ENCODE assay signal across 11 mouse cellular contexts in genomic region chr8:71296188-71296621, GRCm38 (mm10). TPM values are rescaled to one million over a fixed set of nuclear protein-coding genes. Genes with fewer than 3 reads are reported as not detected.
DNase-seq lines count a peak whose midpoint lies in the region; ATAC-seq and TF ChIP-seq lines count a peak whose summit lies in the region.
"Had no signal": no experiment of that assay in that cellular context is flagged by ENCODE, and none has a peak within 500 bp of the region (broad histone marks: within the 10 kb centered on the region; RNA-seq: fewer than 3 reads in every experiment).

No protein-coding gene starts in this region.

- no peak for TF ChIP-seq EP300 in stomach, postnatal 0 days (optimal IDR thresholded peaks at IDR 0.05)

- peak overlapping the region; percentile 65 for H3K27ac ChIP-seq in liver, adult 2 months (replicated peaks; ENCODE audit: insufficient read depth, low read depth, low read length)
- H3K27ac ChIP-seq in brown adipose tissue, adult 24 weeks (replicated peaks; ENCODE audit: low read depth, low read length) = peak overlapping the region; percentile 69
- H3K27ac ChIP-seq in stomach, postnatal 0 days (replicated peaks) = peak overlapping the region; percentile 18; the same call in 1 of the 2 replicates
- no peak overlapping the region for H3K27ac ChIP-seq in midbrain, embryonic 16.5 days (ENCODE audit: low read length)
- H3K27ac ChIP-seq: embryonic facial prominence, embryonic 12.5 days; stomach, embryonic 15.5 days had no signal

- 85% methylated on average over 2 of the region's 2 CpGs for WGBS in liver, adult 2 months
- WGBS in stomach, postnatal 0 days = 75% methylated on average over 2 of the region's 2 CpGs
- 92% methylated on average over 2 of the region's 2 CpGs for WGBS in midbrain, embryonic 16.5 days

- H3K4me3 ChIP-seq in liver, adult 2 months (ENCODE audit: insufficient read depth, low read depth, low read length) = no peak overlapping the region
- no peak overlapping the region for H3K4me3 ChIP-seq in brown adipose tissue, adult 24 weeks (ENCODE audit: insufficient read depth, low read depth, low read length)
- H3K4me3 ChIP-seq in stomach, postnatal 0 days (ENCODE audit: low read depth, low read length) = no peak overlapping the region
- H3K4me3 ChIP-seq in midbrain, embryonic 16.5 days (ENCODE audit: low read depth, low read length) = no peak overlapping the region
- H3K4me3 ChIP-seq: embryonic facial prominence, embryonic 12.5 days; stomach, embryonic 15.5 days had no signal

- no peaks in the 10 kb centered on the region for H3K36me3 ChIP-seq in liver, adult 2 months (ENCODE audit: control insufficient read depth, insufficient read depth, low read length)
- H3K36me3 ChIP-seq in stomach, postnatal 0 days (ENCODE audit: control insufficient read depth, insufficient read depth, low read length) = no peaks in the 10 kb centered on the region; the same call in 1 of the 2 replicates
- peaks cover 8% of the 10 kb centered on the region; the same call in 1 of the 2 replicates for H3K36me3 ChIP-seq in midbrain, embryonic 16.5 days (ENCODE audit: control insufficient read depth, insufficient read depth, low read length)

- ATAC-seq in megakaryocyte, adult 5-6 weeks (ENCODE audit: poor library complexity, severe bottlenecking) = peak; percentile 78
- ATAC-seq in stomach, postnatal 0 days (ENCODE audit: low FRiP score, low TSS enrichment) = no peak
- ATAC-seq in midbrain, embryonic 16.5 days = no peak
- ATAC-seq: forebrain, embryonic 16.5 days had no signal

- no peak for TF ChIP-seq POLR2A in liver, adult 2 months (IDR thresholded peaks at IDR 0.05; ENCODE audit: extremely low read depth, insufficient read depth, low read length)

- peak; percentile 35 for DNase-seq in liver, adult 2 months (ENCODE audit: extremely low read depth, low read depth, low spot score)
- DNase-seq in liver = no peak
- DNase-seq in stomach, postnatal 0 days (ENCODE audit: low spot score) = no peak
- DNase-seq in left cerebral cortex, postnatal 36 days (ENCODE audit: low spot score in 2 of 2) = no peak
- DNase-seq: retina, postnatal 1 day had no signal

- H3K79me2 ChIP-seq in liver, adult 2 months (ENCODE audit: control insufficient read depth, insufficient read depth, low read length) = peaks cover 8% of the 10 kb centered on the region; the same call in 1 of the 2 replicates

- no peaks in the 10 kb centered on the region for H3K27me3 ChIP-seq in liver, adult 2 months (ENCODE audit: control insufficient read depth, insufficient read depth, low read length)
- no peaks in the 10 kb centered on the region for H3K27me3 ChIP-seq in stomach, postnatal 0 days (ENCODE audit: control insufficient read depth, insufficient read depth, low read length)
- H3K27me3 ChIP-seq in midbrain, embryonic 16.5 days (ENCODE audit: control insufficient read depth, insufficient read depth, low read depth, low read length) = no peaks in the 10 kb centered on the region
- H3K27me3 ChIP-seq: embryonic facial prominence, embryonic 12.5 days; stomach, embryonic 15.5 days had no signal

- intact Hi-C loops in left cerebral cortex, postnatal 36 days (cut with DNase I) = no loop called here

- TF ChIP-seq CTCF in liver, adult 2 months (IDR thresholded peaks at IDR 0.05; ENCODE audit: low read depth, low read length) = no peak
- no peak for TF ChIP-seq CTCF in stomach, postnatal 0 days (IDR thresholded peaks at IDR 0.05; ENCODE audit: low read depth)

- no peak overlapping the region for H3K9ac ChIP-seq in liver, adult 2 months (ENCODE audit: low read depth, low read length)
- H3K9ac ChIP-seq in stomach, postnatal 0 days (ENCODE audit: low read length) = no peak overlapping the region
- no peak overlapping the region for H3K9ac ChIP-seq in midbrain, embryonic 16.5 days (ENCODE audit: low read depth, low read length)
- H3K9ac ChIP-seq: embryonic facial prominence, embryonic 12.5 days; stomach, embryonic 15.5 days had no signal

- H3K4me1 ChIP-seq in liver, adult 2 months (ENCODE audit: control insufficient read depth, insufficient read depth, low read length) = peaks cover 29% of the 10 kb centered on the region
- H3K4me1 ChIP-seq in brown adipose tissue, adult 24 weeks (ENCODE audit: control insufficient read depth, insufficient read depth, insufficient read length, low read length) = peaks cover 13% of the 10 kb centered on the region; the same call in 1 of the 2 replicates
- H3K4me1 ChIP-seq in stomach, postnatal 0 days (replicated peaks; ENCODE audit: control insufficient read depth, insufficient read depth) = no peaks in the 10 kb centered on the region
- H3K4me1 ChIP-seq in midbrain, embryonic 16.5 days (ENCODE audit: control insufficient read depth, insufficient read depth, low read length) = no peaks in the 10 kb centered on the region
- H3K4me1 ChIP-seq: embryonic facial prominence, embryonic 12.5 days; stomach, embryonic 15.5 days had no signal

- H3K9me3 ChIP-seq in stomach, postnatal 0 days (ENCODE audit: control insufficient read depth, low read length) = no peaks in the 10 kb centered on the region
- no peaks in the 10 kb centered on the region for H3K9me3 ChIP-seq in midbrain, embryonic 16.5 days (replicated peaks; ENCODE audit: control insufficient read depth, low read length, poor library complexity, severe bottlenecking)
- H3K9me3 ChIP-seq: embryonic facial prominence, embryonic 12.5 days; stomach, embryonic 15.5 days had no signal

- H3K4me2 ChIP-seq in stomach, postnatal 0 days (replicated peaks; ENCODE audit: low read depth) = no peak overlapping the region
- H3K4me2 ChIP-seq in midbrain, embryonic 16.5 days (ENCODE audit: low read length) = no peak overlapping the region
- H3K4me2 ChIP-seq: embryonic facial prominence, embryonic 12.5 days; stomach, embryonic 15.5 days had no signal

RNA-seq across cellular contexts. Expression of gene Haus8, which starts 23.5 kb away (rescaled TPM):
- total RNA-seq in liver, adult 2 months (2014; rRNA removed) = 4.0 and 5.8 TPM in 2 replicates
- polyA plus RNA-seq in liver, adult 2 months (2012; rRNA removed) = 2.1 and 2.8 TPM in 2 replicates
- 2.8 and 5.3 TPM in 2 replicates for polyA plus RNA-seq in brown adipose tissue, adult 24 weeks (2012; ENCODE audit: insufficient read depth, insufficient read length, missing spikeins)
- 39.5 and 46.9 TPM in 2 replicates for total RNA-seq in megakaryocyte, adult 5-6 weeks (2015)
- 74.0 and 91.2 TPM in 2 replicates for total RNA-seq in megakaryocyte, adult 5-6 weeks (2017)
- polyA plus RNA-seq in stomach, postnatal 0 days (2015; fragmentation: Nextera tagmentation; extraction: Ambion mirVana) = 24.8 and 29.0 TPM in 2 replicates
- polyA plus RNA-seq in midbrain, embryonic 16.5 days (2015; fragmentation: Nextera tagmentation; extraction: Ambion mirVana) = 65.7 and 67.9 TPM in 2 replicates
- 10 to 100 TPM; 12.3 to 15.8 TPM for total RNA-seq in left cerebral cortex, postnatal 36 days (2021)

RNA-seq across cellular contexts. Expression of gene Myo9b, which starts 23.7 kb away (rescaled TPM):
- total RNA-seq in liver, adult 2 months (2014; rRNA removed) = 8.6 and 12.8 TPM in 2 replicates
- polyA plus RNA-seq in liver, adult 2 months (2012; rRNA removed) = 6.6 and 7.6 TPM in 2 replicates
- polyA plus RNA-seq in brown adipose tissue, adult 24 weeks (2012; ENCODE audit: insufficient read depth, insufficient read length, missing spikeins) = 10.3 and 14.4 TPM in 2 replicates
- total RNA-seq in megakaryocyte, adult 5-6 weeks (2015) = 57.1 and 60.8 TPM in 2 replicates
- 61.7 and 71.4 TPM in 2 replicates for total RNA-seq in megakaryocyte, adult 5-6 weeks (2017)
- polyA plus RNA-seq in stomach, postnatal 0 days (2015; fragmentation: Nextera tagmentation; extraction: Ambion mirVana) = 5.8 and 6.0 TPM in 2 replicates
- 15.5 and 17.2 TPM in 2 replicates for polyA plus RNA-seq in midbrain, embryonic 16.5 days (2015; fragmentation: Nextera tagmentation; extraction: Ambion mirVana)
- 10 to 100 TPM; 24.3 to 39.4 TPM for total RNA-seq in left cerebral cortex, postnatal 36 days (2021)
